Mouse (Mus musculus) testis, postnatal 10 days (tissue): ENCODE data around the gene Olfr1466.

ENCODE experiments used
- DNase-seq: peaks from one replicate; pipeline ENCODE4 v3.0.0; 2021; ENCODE audit warnings: low spot score

The Olfr1466 gene

GRCm38 (mm10) chr19:13338562-13338961 is at the start of gene Olfr1466:
Gene Olfr1466 (plus strand): TSS chr19:13338862.
- DNase-seq = no peak

- DNase-seq = no peak
These were observed 23.2 kb upstream of the Olfr1466 start, which contains the start of gene Olfr1465 for GRCm38 (mm10) chr19:13315441-13315840. Gene Olfr1465 (minus strand): TSS chr19:13315541.

GRCm38 (mm10) chr19:13361936-13362335 is 23.3 kb downstream of the Olfr1466 start, which contains the start of gene Olfr1467:
Gene Olfr1467 (plus strand): TSS chr19:13362236.
- DNase-seq = no peak
